Mouse (Mus musculus) liver, embryonic 14.5 days (tissue): ENCODE data around the gene Sinhcaf.

ENCODE experiments used
- CTCF ChIP-seq: IDR thresholded peaks from 2 replicates; pipeline ENCODE4 v1.5.1; 2016; ENCODE audit warnings: antibody characterized with exemption, low read depth, control low read depth
- EP300 ChIP-seq: IDR thresholded peaks from 2 replicates; pipeline ENCODE4 v1.6.1; 2016; ENCODE audit warnings: antibody characterized with exemption, low read depth

- TF ChIP-seq EP300: no peak
- TF ChIP-seq CTCF: no peak
Measured at GRCm38 (mm10) chr6:148957046-148957445, 10.8 kb upstream of the Sinhcaf start.
